Mouse (Mus musculus) spleen, adult 2 months (tissue): ENCODE measurements around the gene Ak5.

Experiments
- CTCF ChIP-seq: fragments of 200-500 bp; IDR thresholded peaks from 2 replicates; pipeline ENCODE4 v1.5.1; 2011; ENCODE audit warnings: mild to moderate bottlenecking, inconsistent platforms; ENCODE audit not compliant: insufficient read depth, insufficient read length, insufficient replicate concordance; ENCODE audit errors: extremely low read depth
- POLR2A ChIP-seq: fragments of 200-500 bp; IDR thresholded peaks from 2 replicates; pipeline ENCODE4 v1.6.1; 2011; ENCODE audit warnings: low read depth, low read length, inconsistent platforms

DNA sequence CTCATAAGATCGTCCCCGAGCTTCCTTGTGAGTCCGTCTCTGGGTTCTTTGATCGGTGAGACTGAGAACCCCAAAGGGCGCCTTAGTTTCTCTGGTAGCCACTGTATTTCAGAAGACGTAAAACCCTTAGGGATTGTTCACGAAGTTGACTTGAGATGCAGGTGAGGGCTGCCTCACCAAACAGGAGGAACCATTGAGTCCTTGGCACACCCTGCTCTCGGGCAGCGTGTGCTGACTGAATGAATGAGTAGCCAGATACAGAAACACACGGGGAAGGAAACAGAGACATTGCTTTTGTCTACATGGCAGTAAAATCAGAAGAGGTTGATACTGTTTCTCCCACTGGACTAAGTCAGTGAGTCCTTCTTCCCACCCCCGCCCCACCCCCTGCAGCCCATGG lies 48.1 kb downstream of the Ak5 start:
- TF ChIP-seq POLR2A (no peak), CTCF (no peak)
